Mouse (Mus musculus) forebrain, embryonic 13.5 days (tissue): Measurements from ENCODE around the gene Ptpn18. TPM values are rescaled to one million over a fixed set of nuclear protein-coding genes. Genes with fewer than 3 reads are reported as not detected.
A peak's percentile ranks its signal among the peaks of the same experiment; 100 is the strongest.

Experiments
- ATAC-seq: fragments of 200-750 bp; cut with Nextera tagmentation; 2 replicates; pipeline ENCODE4 v1.8.0; 2017
- H3K27ac ChIP-seq: fragments of 300-500 bp; sonication (generic); 2 replicates; pipeline ENCODE4 v1.5.1; 2015; ENCODE audit warnings: inconsistent platforms, mild to moderate bottlenecking, moderate library complexity
- H3K27me3 ChIP-seq: fragments of 300-500 bp; sonication (generic); 2 replicates; pipeline ENCODE4 v1.6.1; 2015; ENCODE audit warnings: mild to moderate bottlenecking, inconsistent platforms
- H3K36me3 ChIP-seq: fragments of 300-500 bp; sonication (generic); 2 replicates; pipeline ENCODE4 v1.6.1; 2015; ENCODE audit warnings: mild to moderate bottlenecking, inconsistent platforms; ENCODE audit not compliant: poor library complexity, severe bottlenecking
- H3K4me1 ChIP-seq: fragments of 300-500 bp; sonication (generic); 2 replicates; pipeline ENCODE4 v1.6.1; 2015; ENCODE audit warnings: inconsistent platforms
- H3K4me2 ChIP-seq: fragments of 300-500 bp; sonication (generic); 2 replicates; pipeline ENCODE4 v1.6.1; 2015; ENCODE audit warnings: inconsistent platforms, mild to moderate bottlenecking, moderate library complexity
- H3K4me3 ChIP-seq: fragments of 300-500 bp; sonication (generic); 2 replicates; pipeline ENCODE4 v1.5.1; 2015; ENCODE audit warnings: mild to moderate bottlenecking, inconsistent platforms
- H3K9ac ChIP-seq: fragments of 300-500 bp; sonication (generic); 2 replicates; pipeline ENCODE4 v1.6.1; 2015; ENCODE audit warnings: mild to moderate bottlenecking, inconsistent platforms
- H3K9me3 ChIP-seq: fragments of 300-500 bp; sonication (generic); replicated peaks from 2 replicates; pipeline ENCODE4 v1.6.1; 2016; ENCODE audit warnings: inconsistent platforms
- WGBS: fragments of 180-500 bp; shearing (Covaris S2); methylation state at CpG from one replicate; pipeline ENCODE4 v1.1.7; 2015; 5-methylcytosine and 5-hydroxymethylcytosine counted together
- microRNA-seq: library from miRNA; unstranded; fragments of <30 nt; microRNA quantifications from one replicate; pipeline ENCODE4, GENCODE M21; 2016
- polyA plus RNA-seq: library from polyadenylated mRNA; unstranded; fragments of >200 nt; fragmentation: Nextera tagmentation; extraction: Ambion mirVana; gene quantifications from 2 replicates; pipeline ENCODE4 v1.2.1, GENCODE M21; 2015

Gene Ptpn18
- polyA plus RNA-seq, 1 experiment from 2014 or later, result 5.8 TPM

GRCm38 (mm10) chr1:34523647-34524046 lies 64.1 kb downstream of the Ptpn18 start:
- ATAC-seq, result no peak
- no peak overlapping the region for H3K9ac ChIP-seq
- no peaks in the 10 kb centered on the region for H3K9me3 ChIP-seq
- H3K27ac ChIP-seq, result no peak overlapping the region
- H3K4me2 ChIP-seq, result no peak overlapping the region
- H3K4me1 ChIP-seq, result no peaks in the 10 kb centered on the region
- 84% methylated on average over 3 of the region's 3 CpGs for WGBS
- no peaks in the 10 kb centered on the region for H3K27me3 ChIP-seq
- no peaks in the 10 kb centered on the region for H3K36me3 ChIP-seq
- H3K4me3 ChIP-seq, result no peak overlapping the region

Small RNAs within 50 kb of the gene (microRNA-seq; reads per million reads assigned to microRNA genes)
- gene Mir5103, result 3.8 reads per million, percentile 9 among the genes with 10 or more reads in this experiment

Other genes with a start within 250 kb of the Ptpn18 start
- gene Ccdc115, start 20.1 kb upstream of the Ptpn18 start, polyA plus RNA-seq, result 68.2 and 75.1 TPM in 2 replicates
- 66.7 and 67.0 TPM in 2 replicates for gene Imp4, start 19.9 kb upstream of the Ptpn18 start, polyA plus RNA-seq
- not detected in 2 replicates for gene Prss39, start 38.6 kb downstream of the Ptpn18 start, polyA plus RNA-seq
- gene Cfc1, start 75.9 kb downstream of the Ptpn18 start, polyA plus RNA-seq, result not detected in 2 replicates
- gene Prss40, start 101.2 kb downstream of the Ptpn18 start, polyA plus RNA-seq, result not detected in 2 replicates
- 12.5 and 15.2 TPM in 2 replicates for gene Amer3, start 119.9 kb downstream of the Ptpn18 start, polyA plus RNA-seq